Mouse (Mus musculus): Measurements from ENCODE around the gene Tmprss13. TPM values are rescaled to one million over a fixed set of nuclear protein-coding genes. Genes with fewer than 3 reads are reported as not detected.
A peak's percentile ranks its signal among the peaks of the same experiment; 100 is the strongest.

The Tmprss13 gene
- polyA plus RNA-seq, 1 experiment from 2014 or later, result 0.19 TPM

GRCm38 (mm10) chr9:45294210-45295011 is 24.5 kb upstream of the Tmprss13 start:
- Histone ChIP-seq H3K4me2 (replicated peaks; ENCODE audit: low read depth, low read length) (no peak overlapping the region), H3K4me1 (replicated peaks; ENCODE audit: control insufficient read depth, insufficient read depth, low read length) (no peaks in the 10 kb centered on the region), H3K9me3 (ENCODE audit: control insufficient read depth, low read length) (no peaks in the 10 kb centered on the region), H3K27ac (ENCODE audit: low read depth, low read length) (no peak overlapping the region), H3K4me3 (ENCODE audit: low read depth, low read length) (no peak overlapping the region), H3K36me3 (ENCODE audit: control insufficient read depth, insufficient read depth, low read length) (no peaks in the 10 kb centered on the region), H3K27me3 (ENCODE audit: control insufficient read depth, insufficient read depth, low read length) (no peaks in the 10 kb centered on the region), H3K9ac (ENCODE audit: low read depth, low read length) (no peak overlapping the region)
- WGBS, result 41% methylated on average over 10 of the region's 10 CpGs
- ATAC-seq (ENCODE audit: low FRiP score) (no peak), DNase-seq (ENCODE audit: low spot score) (no peak)

GRCm38 (mm10) chr9:45299231-45300006 is 19.5 kb upstream of the Tmprss13 start:
- Histone ChIP-seq H3K4me1 (replicated peaks; ENCODE audit: control insufficient read depth, insufficient read depth, low read length) (no peaks in the 10 kb centered on the region), H3K9me3 (ENCODE audit: control insufficient read depth, low read length) (no peaks in the 10 kb centered on the region), H3K4me3 (ENCODE audit: low read depth, low read length) (no peak overlapping the region), H3K36me3 (ENCODE audit: control insufficient read depth, insufficient read depth, low read length) (no peaks in the 10 kb centered on the region), H3K27ac (ENCODE audit: low read depth, low read length) (no peak overlapping the region), H3K27me3 (ENCODE audit: control insufficient read depth, insufficient read depth, low read length) (no peaks in the 10 kb centered on the region), H3K4me2 (replicated peaks; ENCODE audit: low read depth, low read length) (no peak overlapping the region), H3K9ac (ENCODE audit: low read depth, low read length) (no peak overlapping the region)
- DNase-seq (ENCODE audit: low spot score) (peak; percentile 66), ATAC-seq (ENCODE audit: low FRiP score) (no peak)
- WGBS, result 80% methylated on average over 11 of the region's 11 CpGs

DNA sequence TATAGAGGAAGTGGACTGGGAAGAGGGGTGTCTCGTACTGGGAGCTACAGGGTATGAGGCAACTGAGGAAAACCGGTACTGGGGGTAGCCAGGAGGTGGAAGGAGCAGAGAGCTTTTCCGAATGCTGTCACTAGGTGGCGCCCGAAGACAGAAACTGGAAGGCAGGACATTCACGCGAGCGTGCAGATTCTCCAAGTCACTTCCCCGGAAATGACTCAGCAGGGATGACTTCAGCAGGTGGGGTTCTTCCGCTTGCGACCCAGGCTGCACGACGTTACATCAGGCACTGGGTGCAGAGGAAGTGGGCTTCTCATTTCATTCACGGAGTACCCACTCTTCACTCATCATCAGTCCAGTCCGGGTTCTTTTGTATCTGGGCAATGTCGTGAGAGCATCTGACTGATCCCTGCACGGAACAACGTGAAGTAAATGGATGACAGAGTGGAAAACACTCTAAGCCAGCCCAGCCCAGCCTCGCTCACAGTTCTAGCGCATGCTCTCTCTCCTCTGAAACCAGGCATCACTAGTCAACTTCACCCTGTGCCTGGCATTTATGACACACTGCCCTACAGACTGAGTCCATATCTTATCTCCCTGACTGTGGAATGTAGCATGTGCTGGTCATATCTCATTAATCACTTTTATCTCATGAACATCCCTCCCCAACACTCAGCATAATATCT is 18.3 kb upstream of the Tmprss13 start:
- peak; percentile 65 for ATAC-seq (ENCODE audit: low FRiP score)
- WGBS, result 20% methylated on average over 20 of the region's 20 CpGs
- DNase-seq (ENCODE audit: low spot score), result peak; percentile 94
- Histone ChIP-seq H3K27me3 (ENCODE audit: control insufficient read depth, insufficient read depth, low read length) (no peaks in the 10 kb centered on the region), H3K36me3 (ENCODE audit: control insufficient read depth, insufficient read depth, low read length) (no peaks in the 10 kb centered on the region), H3K27ac (ENCODE audit: low read depth, low read length) (no peak overlapping the region), H3K9ac (ENCODE audit: low read depth, low read length) (peak overlapping the region; percentile 44; the same call in 1 of the 2 replicates), H3K4me3 (ENCODE audit: low read depth, low read length) (peak overlapping the region; percentile 17), H3K4me1 (replicated peaks; ENCODE audit: control insufficient read depth, insufficient read depth, low read length) (no peaks in the 10 kb centered on the region), H3K9me3 (ENCODE audit: control insufficient read depth, low read length) (no peaks in the 10 kb centered on the region), H3K4me2 (replicated peaks; ENCODE audit: low read depth, low read length) (peak overlapping the region; percentile 47)

DNA sequence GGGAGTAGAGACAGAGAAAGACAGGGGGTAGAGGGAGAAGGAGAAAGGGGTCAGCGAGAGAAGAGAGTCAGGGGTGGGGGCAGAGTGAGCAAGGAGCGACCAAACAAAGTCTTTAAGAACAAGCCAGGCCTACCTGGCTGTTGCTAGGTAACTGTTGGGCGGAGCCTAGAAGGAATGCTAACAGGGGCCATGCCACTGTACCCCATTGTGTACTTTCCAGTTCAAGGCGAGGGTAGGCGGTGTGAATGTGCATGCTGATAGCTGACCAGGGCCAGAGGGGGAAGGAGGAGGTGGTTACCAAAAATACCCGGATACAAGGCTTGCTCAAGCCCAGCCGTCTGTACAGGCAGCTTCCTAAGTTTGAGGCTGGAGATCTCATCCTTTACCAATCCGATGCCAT is 17.1 kb upstream of the Tmprss13 start:
- Histone ChIP-seq H3K4me3 (ENCODE audit: low read depth, low read length) (no peak overlapping the region), H3K4me2 (replicated peaks; ENCODE audit: low read depth, low read length) (no peak overlapping the region)
- no peak for ATAC-seq (ENCODE audit: low FRiP score)

GRCm38 (mm10) chr9:45306746-45307410 is 12.0 kb upstream of the Tmprss13 start:
- Histone ChIP-seq H3K4me3 (ENCODE audit: low read depth, low read length) (no peak overlapping the region), H3K27me3 (ENCODE audit: control insufficient read depth, insufficient read depth, low read length) (no peaks in the 10 kb centered on the region), H3K4me1 (replicated peaks; ENCODE audit: control insufficient read depth, insufficient read depth, low read length) (no peaks in the 10 kb centered on the region), H3K9me3 (ENCODE audit: control insufficient read depth, low read length) (no peaks in the 10 kb centered on the region), H3K4me2 (replicated peaks; ENCODE audit: low read depth, low read length) (no peak overlapping the region), H3K27ac (ENCODE audit: low read depth, low read length) (no peak overlapping the region), H3K9ac (ENCODE audit: low read depth, low read length) (no peak overlapping the region), H3K36me3 (ENCODE audit: control insufficient read depth, insufficient read depth, low read length) (no peaks in the 10 kb centered on the region)
- DNase-seq (ENCODE audit: low spot score) (no peak), ATAC-seq (ENCODE audit: low FRiP score) (no peak)
- 84% methylated on average over 12 of the region's 12 CpGs for WGBS

More for the DNA sequence above, 17.1 kb upstream of the Tmprss13 start:
- no peak overlapping the region for H3K27ac ChIP-seq (ENCODE audit: low read depth, low read length)
- no peaks in the 10 kb centered on the region for H3K27me3 ChIP-seq (ENCODE audit: control insufficient read depth, insufficient read depth, low read length)
- no peaks in the 10 kb centered on the region for H3K9me3 ChIP-seq (ENCODE audit: control insufficient read depth, low read length)
- DNase-seq (ENCODE audit: low spot score), result no peak
- no peaks in the 10 kb centered on the region for H3K4me1 ChIP-seq (replicated peaks; ENCODE audit: control insufficient read depth, insufficient read depth, low read length)
- H3K9ac ChIP-seq (ENCODE audit: low read depth, low read length), result no peak overlapping the region
- no peaks in the 10 kb centered on the region for H3K36me3 ChIP-seq (ENCODE audit: control insufficient read depth, insufficient read depth, low read length)
- 87% methylated on average over 8 of the region's 8 CpGs for WGBS

DNA sequence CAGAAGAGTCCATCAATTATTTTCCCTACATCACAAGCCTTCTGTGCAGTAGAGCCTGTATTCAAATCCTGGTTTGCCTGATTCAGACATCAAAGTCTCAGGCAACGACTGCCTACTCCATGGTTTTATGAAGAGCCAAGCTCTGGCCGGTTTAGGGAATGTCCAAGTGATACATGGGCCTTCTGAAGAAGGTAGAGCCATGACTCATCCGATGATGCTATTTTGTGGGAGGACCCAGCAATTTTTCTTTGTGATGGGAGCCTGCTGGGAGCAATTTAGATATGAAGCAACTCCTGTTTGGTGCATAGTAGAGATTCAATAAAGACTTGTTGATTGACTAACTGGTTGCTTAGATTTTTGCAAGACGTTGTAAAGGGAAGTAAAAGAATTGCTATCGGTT is 10.4 kb upstream of the Tmprss13 start:
- Histone ChIP-seq H3K9me3 (ENCODE audit: control insufficient read depth, low read length) (no peaks in the 10 kb centered on the region), H3K27ac (ENCODE audit: low read depth, low read length) (no peak overlapping the region), H3K4me3 (ENCODE audit: low read depth, low read length) (no peak overlapping the region), H3K4me1 (replicated peaks; ENCODE audit: control insufficient read depth, insufficient read depth, low read length) (no peaks in the 10 kb centered on the region), H3K27me3 (ENCODE audit: control insufficient read depth, insufficient read depth, low read length) (no peaks in the 10 kb centered on the region), H3K9ac (ENCODE audit: low read depth, low read length) (no peak overlapping the region), H3K4me2 (replicated peaks; ENCODE audit: low read depth, low read length) (no peak overlapping the region), H3K36me3 (ENCODE audit: control insufficient read depth, insufficient read depth, low read length) (no peaks in the 10 kb centered on the region)
- ATAC-seq (ENCODE audit: low FRiP score), result no peak
- 89% methylated on average over 5 of the region's 5 CpGs for WGBS
- no peak for DNase-seq (ENCODE audit: low spot score)

- DNase-seq (ENCODE audit: low spot score) (no peak), ATAC-seq (ENCODE audit: low FRiP score) (no peak)
- no peaks in the 10 kb centered on the region for H3K27me3 ChIP-seq (ENCODE audit: control insufficient read depth, insufficient read depth, low read length)
- no peak overlapping the region for H3K4me3 ChIP-seq (ENCODE audit: low read depth, low read length)
- 88% methylated on average over 6 of the region's 6 CpGs for WGBS
- no peak overlapping the region for H3K27ac ChIP-seq (ENCODE audit: low read depth, low read length)
- no peak overlapping the region for H3K9ac ChIP-seq (ENCODE audit: low read depth, low read length)
- no peaks in the 10 kb centered on the region for H3K36me3 ChIP-seq (ENCODE audit: control insufficient read depth, insufficient read depth, low read length)
- no peak overlapping the region for H3K4me2 ChIP-seq (replicated peaks; ENCODE audit: low read depth, low read length)
- H3K9me3 ChIP-seq (ENCODE audit: control insufficient read depth, low read length), result no peaks in the 10 kb centered on the region
- H3K4me1 ChIP-seq (replicated peaks; ENCODE audit: control insufficient read depth, insufficient read depth, low read length), result no peaks in the 10 kb centered on the region
These were observed 7.0 kb upstream of the Tmprss13 start for GRCm38 (mm10) chr9:45311858-45312257.

- Histone ChIP-seq H3K27ac (ENCODE audit: low read depth, low read length) (no peak overlapping the region), H3K36me3 (ENCODE audit: control insufficient read depth, insufficient read depth, low read length) (no peaks in the 10 kb centered on the region), H3K27me3 (ENCODE audit: control insufficient read depth, insufficient read depth, low read length) (no peaks in the 10 kb centered on the region), H3K4me3 (ENCODE audit: low read depth, low read length) (no peak overlapping the region), H3K9ac (ENCODE audit: low read depth, low read length) (no peak overlapping the region), H3K9me3 (ENCODE audit: control insufficient read depth, low read length) (no peaks in the 10 kb centered on the region), H3K4me2 (replicated peaks; ENCODE audit: low read depth, low read length) (no peak overlapping the region), H3K4me1 (replicated peaks; ENCODE audit: control insufficient read depth, insufficient read depth, low read length) (no peaks in the 10 kb centered on the region)
- ATAC-seq (ENCODE audit: low FRiP score), result no peak
- DNase-seq (ENCODE audit: low spot score), result no peak
- WGBS, result 77% methylated on average over 3 of the region's 3 CpGs
These were observed 5.0 kb upstream of the Tmprss13 start for GRCm38 (mm10) chr9:45313913-45314312.

Measured in hindbrain, embryonic 11.5 days (tissue).